Mouse (Mus musculus): Measurements from ENCODE around the gene Gm45785.

GRCm38 (mm10) chr7:140780548-140780947 lies 75.6 kb downstream of the Gm45785 start:
- TF ChIP-seq CTCF (IDR thresholded peaks at IDR 0.05; ENCODE audit: borderline replicate concordance, extremely low read depth, insufficient read depth, insufficient read length) (no peak), POLR2A (IDR thresholded peaks at IDR 0.05; ENCODE audit: borderline replicate concordance, extremely low read depth, insufficient read depth, insufficient read length, poor library complexity, severe bottlenecking) (no peak)

All from brain, embryonic 14.5 days (tissue).